Mouse (Mus musculus): ENCODE data around the gene Tspan7. TPM values are rescaled to one million over a fixed set of nuclear protein-coding genes. Genes with fewer than 3 reads are reported as not detected.

Gene Tspan7
- total RNA-seq, 2 experiments from 2014 or later: not detected

- no peak for ATAC-seq (replicated peaks; ENCODE audit: poor library complexity, severe bottlenecking)
These were observed 54.7 kb downstream of the Tspan7 start for GRCm38 (mm10) chrX:10539482-10540166.

- ATAC-seq (replicated peaks; ENCODE audit: poor library complexity, severe bottlenecking): no peak
These were observed 61.9 kb downstream of the Tspan7 start for GRCm38 (mm10) chrX:10546840-10547239.

DNA sequence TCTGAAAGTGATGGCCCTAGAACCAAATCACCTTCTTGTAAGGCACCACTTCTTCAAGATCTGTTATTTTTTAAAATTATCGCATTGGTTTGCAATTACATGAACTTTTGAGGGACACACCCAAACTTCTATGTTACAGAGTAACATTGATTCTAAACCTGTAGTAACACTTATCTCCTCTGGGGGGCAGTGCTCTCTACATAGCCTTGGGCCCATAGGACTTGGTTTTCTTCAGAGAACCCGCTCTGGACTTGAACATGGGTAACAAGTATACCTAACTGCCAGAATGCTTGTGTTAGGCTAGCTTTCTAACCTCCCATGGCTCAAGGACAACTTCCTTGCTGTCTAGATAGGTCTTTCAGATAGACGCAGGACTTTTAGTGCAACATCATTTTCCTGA lies 64.8 kb downstream of the Tspan7 start:
- ATAC-seq (replicated peaks; ENCODE audit: poor library complexity, severe bottlenecking): no peak

DNA sequence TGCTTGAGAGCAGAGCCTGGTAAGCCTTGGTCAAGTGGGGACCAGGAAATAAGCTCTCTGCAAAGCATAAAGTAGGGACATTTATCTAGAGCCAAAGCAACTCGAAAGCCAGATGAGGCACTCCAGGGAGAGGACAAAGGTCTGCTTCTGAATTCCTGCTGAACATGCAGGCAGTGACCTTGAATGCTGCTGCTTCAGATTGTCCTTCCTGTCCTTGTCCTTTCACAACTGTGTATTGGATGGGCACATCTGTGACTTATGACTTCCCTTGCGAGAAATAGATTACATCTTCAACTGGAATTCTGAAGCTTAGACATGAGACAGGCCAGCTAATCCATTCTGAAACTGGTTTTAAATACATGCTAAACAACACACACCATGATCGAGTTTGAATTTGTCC lies 71.9 kb downstream of the Tspan7 start:
- no peak for ATAC-seq (replicated peaks; ENCODE audit: poor library complexity, severe bottlenecking)

GRCm38 (mm10) chrX:10557596-10557995 lies 72.6 kb downstream of the Tspan7 start:
- no peak for ATAC-seq (replicated peaks; ENCODE audit: poor library complexity, severe bottlenecking)

- ATAC-seq (replicated peaks; ENCODE audit: poor library complexity, severe bottlenecking): no peak
These were observed 73.7 kb downstream of the Tspan7 start for GRCm38 (mm10) chrX:10558625-10559024.

DNA sequence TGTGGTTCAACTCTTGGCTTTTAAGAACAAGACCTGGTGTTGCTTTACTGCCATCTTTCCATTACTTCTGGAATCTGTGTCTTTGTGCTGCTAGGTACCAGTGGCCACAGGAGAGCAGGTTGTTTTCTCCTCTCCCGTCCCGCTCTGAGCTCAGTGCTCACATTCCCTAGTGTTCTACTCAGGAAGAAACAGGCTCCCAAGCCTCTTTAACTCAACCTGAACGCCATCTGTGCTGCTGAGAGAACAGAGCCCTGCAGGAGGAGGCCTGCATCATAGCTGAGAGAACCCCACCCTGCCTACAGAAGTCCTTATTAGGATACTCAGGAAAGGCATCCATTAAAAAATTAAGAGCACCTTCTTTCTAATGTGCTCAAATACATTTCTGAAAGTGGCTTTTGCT lies 80.9 kb downstream of the Tspan7 start:
- ATAC-seq (replicated peaks; ENCODE audit: poor library complexity, severe bottlenecking): no peak

DNA sequence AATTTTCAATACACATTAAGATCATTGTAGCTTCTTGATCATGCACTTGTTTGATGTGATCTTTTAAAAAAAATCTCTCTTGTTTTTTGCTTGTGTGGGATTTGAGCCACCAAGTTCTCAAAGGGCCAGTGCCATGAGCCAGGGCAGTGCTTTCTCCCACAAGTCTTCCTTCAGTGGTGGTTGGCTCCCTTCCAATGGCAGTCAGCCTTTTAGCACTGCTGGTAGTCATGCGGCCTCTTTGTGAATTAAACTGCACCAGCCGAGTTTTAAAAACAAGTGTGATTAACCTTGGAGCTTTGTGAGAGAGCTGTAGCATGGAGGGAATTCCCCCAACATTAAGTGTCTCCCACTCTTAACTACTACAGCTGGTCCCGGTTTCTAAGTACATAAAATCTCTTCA lies 89.6 kb downstream of the Tspan7 start:
- ATAC-seq (replicated peaks; ENCODE audit: poor library complexity, severe bottlenecking): no peak

DNA sequence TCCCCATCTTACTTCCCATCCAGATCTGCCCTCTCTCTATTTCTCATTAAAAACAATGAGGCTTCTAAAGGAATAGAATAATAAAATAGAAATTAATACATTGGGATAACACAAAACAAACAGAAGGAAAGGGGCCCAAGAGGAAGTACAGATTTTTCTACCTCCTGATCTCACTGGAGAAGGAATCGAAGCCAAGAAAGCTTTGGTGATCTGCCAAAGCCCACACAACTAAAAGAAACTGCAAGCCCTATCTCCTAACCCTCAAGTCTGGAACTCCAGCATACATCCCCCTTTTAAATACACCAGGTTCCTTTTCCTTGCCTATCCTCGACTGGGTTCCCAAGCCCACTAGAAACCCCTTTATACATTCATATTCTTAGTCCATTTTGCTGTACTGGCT lies 90.4 kb downstream of the Tspan7 start:
- ATAC-seq (replicated peaks; ENCODE audit: poor library complexity, severe bottlenecking): no peak

DNA sequence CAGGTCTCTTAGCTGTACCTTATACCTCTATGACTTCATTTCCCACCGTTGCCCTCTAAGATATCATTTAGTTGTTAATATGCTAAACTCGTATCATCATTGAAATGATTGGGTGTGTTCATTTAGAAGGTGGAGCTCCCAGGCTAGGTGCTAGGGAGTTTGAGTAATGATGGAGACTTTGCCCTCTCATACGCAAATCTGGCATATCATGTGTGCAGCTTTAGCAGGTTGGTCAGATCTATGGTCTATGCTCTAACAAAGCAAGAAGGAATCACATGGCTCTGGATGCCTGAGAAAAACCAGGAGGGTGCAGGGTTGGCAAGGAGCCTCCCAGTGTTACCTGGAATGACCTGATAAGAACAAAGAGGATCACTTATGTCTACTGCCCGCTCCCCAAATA lies 91.4 kb downstream of the Tspan7 start:
- ATAC-seq (replicated peaks; ENCODE audit: poor library complexity, severe bottlenecking): no peak

- ATAC-seq (replicated peaks; ENCODE audit: poor library complexity, severe bottlenecking): no peak
These were observed 92.4 kb downstream of the Tspan7 start for GRCm38 (mm10) chrX:10577356-10577755.

- peak; percentile 84 for ATAC-seq (replicated peaks; ENCODE audit: poor library complexity, severe bottlenecking)
These were observed 97.8 kb downstream of the Tspan7 start for GRCm38 (mm10) chrX:10582731-10583130.

GRCm38 (mm10) chrX:10592244-10592643 lies 107.3 kb downstream of the Tspan7 start:
- no peak for ATAC-seq (replicated peaks; ENCODE audit: poor library complexity, severe bottlenecking)

- ATAC-seq (replicated peaks; ENCODE audit: poor library complexity, severe bottlenecking): no peak
These were observed 108.6 kb downstream of the Tspan7 start for GRCm38 (mm10) chrX:10593561-10593960.

DNA sequence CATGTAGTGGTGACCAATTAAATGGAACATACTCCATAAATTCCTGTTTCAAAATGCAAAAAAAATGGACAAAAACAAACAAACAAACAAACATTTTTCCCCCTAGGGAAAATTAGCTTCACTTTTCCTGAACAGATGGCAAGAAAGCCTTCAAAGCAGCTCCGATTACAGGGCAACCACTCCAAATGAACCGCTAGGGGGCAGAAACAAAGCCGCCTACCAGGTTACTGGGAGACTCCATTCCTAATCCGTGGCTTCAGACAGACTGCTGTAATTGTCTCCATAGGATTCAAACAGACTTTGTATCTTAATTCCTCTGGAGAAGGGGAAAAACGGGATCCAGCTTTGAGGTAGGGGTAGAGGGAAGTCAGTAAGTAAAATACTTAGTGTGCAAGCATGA lies 132.2 kb downstream of the Tspan7 start:
- no peak for ATAC-seq (replicated peaks; ENCODE audit: poor library complexity, severe bottlenecking)

DNA sequence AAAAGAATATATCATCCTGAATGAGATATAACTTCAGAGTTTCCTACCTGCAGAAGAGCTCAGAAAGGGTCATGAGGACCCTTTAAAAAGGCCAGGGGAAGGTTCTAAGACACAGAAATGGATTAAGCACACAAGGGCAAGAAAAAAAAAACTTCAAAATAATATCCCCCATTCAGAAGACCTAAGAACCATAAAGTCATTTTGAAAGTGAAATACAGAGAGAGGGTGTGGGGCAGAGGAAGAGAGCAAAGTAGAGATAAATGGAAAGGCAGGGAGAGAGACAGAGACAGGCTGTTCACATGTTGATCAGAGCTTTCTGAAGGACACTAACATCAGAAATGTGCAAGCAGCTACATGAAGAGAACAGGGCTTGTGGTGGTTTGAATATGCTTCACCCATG lies 156.1 kb downstream of the Tspan7 start:
- ATAC-seq (replicated peaks; ENCODE audit: poor library complexity, severe bottlenecking): no peak

Other genes starting within 250 kb of the Tspan7 start
- not detected in 2 replicates for gene Otc, start 232.9 kb upstream of the Tspan7 start, total RNA-seq (2014; fragmentation: Nextera tagmentation)
- gene Otc, start 232.9 kb upstream of the Tspan7 start, total RNA-seq (2017): not detected in 2 replicates
- gene Mid1ip1, start 229.9 kb downstream of the Tspan7 start, total RNA-seq (2014; fragmentation: Nextera tagmentation): 22.5 and 35.0 TPM in 2 replicates
- 60.4 and 78.9 TPM in 2 replicates for gene Mid1ip1, start 229.9 kb downstream of the Tspan7 start, total RNA-seq (2017)

All from granulocyte monocyte progenitor cell, adult 5-6 weeks (primary cell).